Mouse (Mus musculus): ENCODE results near the gene Nfatc2. TPM values are rescaled to one million over a fixed set of nuclear protein-coding genes. Genes with fewer than 3 reads are reported as not detected.

Gene Nfatc2
- polyA plus RNA-seq, 1 experiment, result 0.32 TPM

GRCm38 (mm10) chr2:168593004-168593403 is 8.5 kb downstream of the Nfatc2 start:
- Histone ChIP-seq H3K4me3 (ENCODE audit: insufficient read depth, low read length) (no peak overlapping the region), H3K4me1 (ENCODE audit: control insufficient read depth, insufficient read depth, low read length) (no peaks in the 10 kb centered on the region), H3K27ac (ENCODE audit: insufficient read depth, low read length) (no peak overlapping the region)
- TF ChIP-seq CTCF (IDR thresholded peaks at IDR 0.05; ENCODE audit: borderline replicate concordance, insufficient read depth, low read length), result no peak

DNA sequence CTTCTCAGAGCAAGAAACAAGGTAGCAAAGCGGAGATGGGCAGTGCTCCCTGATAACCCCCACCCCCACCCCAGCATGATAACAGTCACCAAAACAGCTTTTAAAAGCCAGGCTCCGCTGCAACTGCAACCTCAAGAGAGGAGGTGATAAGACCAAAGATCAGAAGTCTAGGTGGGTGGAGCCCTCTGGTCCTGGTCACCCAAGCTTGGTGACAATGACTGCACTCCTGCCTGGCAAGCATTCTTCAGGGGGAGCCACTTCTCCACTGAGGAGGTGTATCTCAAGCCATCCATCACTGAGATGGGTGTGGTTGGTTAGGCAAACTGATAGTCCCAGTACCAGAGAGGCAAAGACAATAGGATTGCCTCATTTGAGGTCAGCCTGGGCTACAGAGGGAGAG is 10.4 kb downstream of the Nfatc2 start:
- TF ChIP-seq POLR2A (IDR thresholded peaks at IDR 0.05; ENCODE audit: low read depth, low read length) (no peak), CTCF (IDR thresholded peaks at IDR 0.05; ENCODE audit: borderline replicate concordance, insufficient read depth, low read length) (no peak)
- no peak overlapping the region for H3K27ac ChIP-seq (ENCODE audit: insufficient read depth, low read length)
- no peaks in the 10 kb centered on the region for H3K4me1 ChIP-seq (ENCODE audit: control insufficient read depth, insufficient read depth, low read length)
- H3K4me3 ChIP-seq (ENCODE audit: insufficient read depth, low read length), result no peak overlapping the region

DNA sequence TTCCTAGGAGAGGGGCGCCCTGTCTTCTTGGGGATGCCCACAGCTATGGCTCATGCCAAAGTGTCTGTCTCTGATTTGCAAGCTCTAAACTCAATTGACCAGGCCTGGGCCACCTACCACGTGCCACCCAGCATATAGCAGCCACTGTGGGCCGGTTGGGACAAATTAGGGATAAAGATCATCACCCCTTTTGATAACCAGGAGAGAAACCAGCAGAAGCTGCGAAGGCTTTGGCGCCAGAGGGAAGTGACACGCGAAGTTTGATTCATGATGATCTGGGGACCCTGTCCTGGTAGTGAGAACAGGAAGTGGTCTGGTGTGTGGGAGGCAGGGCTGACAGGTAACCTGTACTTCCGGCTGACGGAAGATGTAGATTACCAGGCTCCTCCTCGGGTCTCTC is 10.9 kb downstream of the Nfatc2 start:
- Histone ChIP-seq H3K27ac (ENCODE audit: insufficient read depth, low read length) (no peak overlapping the region), H3K4me1 (ENCODE audit: control insufficient read depth, insufficient read depth, low read length) (no peaks in the 10 kb centered on the region), H3K4me3 (ENCODE audit: insufficient read depth, low read length) (no peak overlapping the region)
- TF ChIP-seq CTCF (IDR thresholded peaks at IDR 0.05; ENCODE audit: borderline replicate concordance, insufficient read depth, low read length), result no peak
- TF ChIP-seq POLR2A (IDR thresholded peaks at IDR 0.05; ENCODE audit: low read depth, low read length), result no peak

DNA sequence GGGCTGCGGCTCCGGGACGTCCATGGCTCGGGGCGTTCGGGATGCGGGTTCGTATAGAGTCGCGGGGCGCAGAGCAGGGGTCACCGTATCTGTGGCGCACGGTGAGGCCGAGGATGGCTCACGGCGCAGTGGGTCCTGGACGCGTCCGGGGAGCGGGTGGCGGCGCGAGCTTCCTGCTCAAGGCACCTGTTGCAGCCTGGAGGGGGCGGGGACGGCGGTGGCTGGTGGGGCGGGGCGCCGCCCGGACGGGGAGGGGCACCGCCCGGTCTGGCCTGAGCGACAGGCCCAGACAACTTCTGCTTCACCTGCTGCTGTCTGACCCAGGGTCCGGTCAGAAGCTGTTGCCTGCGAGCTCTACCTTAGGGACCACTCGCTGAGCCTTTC is 11.3 kb downstream of the Nfatc2 start:
- no peak overlapping the region for H3K4me3 ChIP-seq (ENCODE audit: insufficient read depth, low read length)
- H3K4me1 ChIP-seq (ENCODE audit: control insufficient read depth, insufficient read depth, low read length), result no peaks in the 10 kb centered on the region
- no peak overlapping the region for H3K27ac ChIP-seq (ENCODE audit: insufficient read depth, low read length)
- TF ChIP-seq CTCF (IDR thresholded peaks at IDR 0.05; ENCODE audit: borderline replicate concordance, insufficient read depth, low read length) (no peak), POLR2A (IDR thresholded peaks at IDR 0.05; ENCODE audit: low read depth, low read length) (no peak)

GRCm38 (mm10) chr2:168589368-168590167 is 11.9 kb downstream of the Nfatc2 start:
- Histone ChIP-seq H3K4me3 (ENCODE audit: insufficient read depth, low read length) (no peak overlapping the region), H3K4me1 (ENCODE audit: control insufficient read depth, insufficient read depth, low read length) (no peaks in the 10 kb centered on the region), H3K27ac (ENCODE audit: insufficient read depth, low read length) (no peak overlapping the region)
- TF ChIP-seq POLR2A (IDR thresholded peaks at IDR 0.05; ENCODE audit: low read depth, low read length) (no peak), CTCF (IDR thresholded peaks at IDR 0.05; ENCODE audit: borderline replicate concordance, insufficient read depth, low read length) (no peak)

GRCm38 (mm10) chr2:168588591-168589367 is 12.7 kb downstream of the Nfatc2 start:
- TF ChIP-seq POLR2A (IDR thresholded peaks at IDR 0.05; ENCODE audit: low read depth, low read length), result no peak
- H3K27ac ChIP-seq (ENCODE audit: insufficient read depth, low read length), result no peak overlapping the region
- no peaks in the 10 kb centered on the region for H3K4me1 ChIP-seq (ENCODE audit: control insufficient read depth, insufficient read depth, low read length)
- no peak overlapping the region for H3K4me3 ChIP-seq (ENCODE audit: insufficient read depth, low read length)

- H3K4me3 ChIP-seq (ENCODE audit: insufficient read depth, low read length), result no peak overlapping the region
- TF ChIP-seq POLR2A (IDR thresholded peaks at IDR 0.05; ENCODE audit: low read depth, low read length), result no peak
- TF ChIP-seq CTCF (IDR thresholded peaks at IDR 0.05; ENCODE audit: borderline replicate concordance, insufficient read depth, low read length), result no peak
- H3K4me1 ChIP-seq (ENCODE audit: control insufficient read depth, insufficient read depth, low read length), result no peaks in the 10 kb centered on the region
- H3K27ac ChIP-seq (ENCODE audit: insufficient read depth, low read length), result no peak overlapping the region
These were observed 14.3 kb downstream of the Nfatc2 start for GRCm38 (mm10) chr2:168587159-168587558.

- TF ChIP-seq CTCF (IDR thresholded peaks at IDR 0.05; ENCODE audit: borderline replicate concordance, insufficient read depth, low read length) (no peak), POLR2A (IDR thresholded peaks at IDR 0.05; ENCODE audit: low read depth, low read length) (no peak)
- no peak overlapping the region for H3K27ac ChIP-seq (ENCODE audit: insufficient read depth, low read length)
- H3K4me3 ChIP-seq (ENCODE audit: insufficient read depth, low read length), result no peak overlapping the region
- no peaks in the 10 kb centered on the region for H3K4me1 ChIP-seq (ENCODE audit: control insufficient read depth, insufficient read depth, low read length)
These were observed 14.9 kb downstream of the Nfatc2 start for GRCm38 (mm10) chr2:168586512-168586911.

DNA sequence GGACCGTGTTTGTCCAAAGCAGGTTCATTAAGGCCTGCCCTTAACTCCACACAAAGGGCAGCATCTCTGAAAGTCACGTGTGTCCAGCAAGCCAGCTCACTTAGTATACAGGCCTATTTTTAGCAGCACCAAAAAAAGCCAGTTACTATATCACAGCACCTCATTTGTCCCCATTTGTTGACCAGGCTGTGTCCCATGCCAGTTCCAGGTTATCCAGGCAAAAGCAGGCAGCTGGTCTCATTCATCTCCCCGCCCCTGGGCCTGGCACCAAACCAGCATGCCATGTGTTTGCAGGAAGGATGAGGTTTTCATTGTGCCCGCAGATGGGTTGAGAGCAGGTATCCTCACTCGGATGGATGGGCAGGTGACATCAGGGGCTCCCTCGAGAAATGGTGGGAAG is 16.6 kb downstream of the Nfatc2 start:
- H3K4me1 ChIP-seq (ENCODE audit: control insufficient read depth, insufficient read depth, low read length), result no peaks in the 10 kb centered on the region
- no peak for TF ChIP-seq POLR2A (IDR thresholded peaks at IDR 0.05; ENCODE audit: low read depth, low read length)
- TF ChIP-seq CTCF (IDR thresholded peaks at IDR 0.05; ENCODE audit: borderline replicate concordance, insufficient read depth, low read length), result no peak
- no peak overlapping the region for H3K4me3 ChIP-seq (ENCODE audit: insufficient read depth, low read length)
- no peak overlapping the region for H3K27ac ChIP-seq (ENCODE audit: insufficient read depth, low read length)

DNA sequence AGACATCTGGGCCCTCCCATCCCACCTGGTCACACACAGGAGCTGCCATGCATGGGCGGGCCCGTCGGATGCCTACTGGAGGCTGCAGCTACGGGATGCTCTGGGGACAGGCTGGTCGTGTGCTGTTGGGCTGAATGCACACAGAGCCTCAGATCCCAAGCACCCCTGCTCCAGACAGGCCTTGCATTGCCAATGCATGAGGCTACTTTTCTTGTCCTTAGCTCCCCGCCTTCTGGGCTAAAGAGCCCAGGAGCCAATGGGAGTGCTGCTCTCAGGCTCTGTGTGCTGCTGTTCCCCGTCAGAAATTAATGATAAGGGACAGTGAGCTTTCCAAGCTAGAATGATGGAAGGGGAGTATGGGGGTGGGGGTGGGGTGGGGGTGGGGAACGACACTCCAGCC is 17.0 kb downstream of the Nfatc2 start:
- TF ChIP-seq POLR2A (IDR thresholded peaks at IDR 0.05; ENCODE audit: low read depth, low read length) (no peak), CTCF (IDR thresholded peaks at IDR 0.05; ENCODE audit: borderline replicate concordance, insufficient read depth, low read length) (no peak)
- H3K4me1 ChIP-seq (ENCODE audit: control insufficient read depth, insufficient read depth, low read length), result no peaks in the 10 kb centered on the region
- H3K27ac ChIP-seq (ENCODE audit: insufficient read depth, low read length), result no peak overlapping the region
- no peak overlapping the region for H3K4me3 ChIP-seq (ENCODE audit: insufficient read depth, low read length)

All from embryonic fibroblast, embryonic 13.5 days (primary cell).